Mouse (Mus musculus) erythroblast, embryonic 14.5 days (primary cell): ENCODE results near the gene Casp12.
"Not testable (repeated sequence)": the region's sequence is repeated elsewhere in the genome, so short reads cannot be mapped to it uniquely, and the experiment has no call there.

Experiments used
- GATA1 ChIP-seq: IDR thresholded peaks from 2 replicates; pipeline ENCODE4 v1.6.1; 2012; ENCODE audit warnings: low read length, inconsistent platforms, mixed read lengths
- TAL1 ChIP-seq: IDR thresholded peaks from 3 replicates; pipeline ENCODE4 v1.6.1; 2012; ENCODE audit warnings: low read length, inconsistent platforms, mixed read lengths

DNA sequence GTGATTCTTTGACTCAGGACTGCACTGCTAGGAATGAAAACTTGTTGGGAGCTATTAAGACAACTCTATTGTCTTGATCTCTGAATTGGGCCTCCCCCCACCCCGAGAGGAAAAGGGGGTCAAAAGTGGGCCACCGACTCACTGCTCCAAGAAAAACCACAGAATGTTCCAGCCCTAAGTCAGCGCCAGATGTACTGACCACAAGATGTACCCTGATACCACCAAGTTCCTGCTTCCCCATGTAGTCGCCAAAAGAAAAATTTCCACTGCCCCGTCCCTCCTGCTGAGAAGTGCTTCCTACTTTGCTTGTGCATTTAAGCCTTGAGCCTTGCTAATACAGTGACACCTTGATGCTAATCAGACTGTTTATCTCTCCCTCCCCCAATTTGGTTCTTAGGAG, 50.6 kb downstream of the Casp12 start:
- not testable (repeated sequence) for TF ChIP-seq TAL1, GATA1
